Mouse (Mus musculus) G1E-ER4 (cell line): ENCODE results near the gene Gm14391. TPM values are rescaled to one million over a fixed set of nuclear protein-coding genes. Genes with fewer than 3 reads are reported as not detected.
"Not testable (repeated sequence)": the region's sequence is repeated elsewhere in the genome, so short reads cannot be mapped to it uniquely, and the experiment has no call there.

ENCODE experiments used
- GATA1 ChIP-seq: IDR thresholded peaks from one replicate; pipeline ENCODE4 v1.8.0; 2012; ENCODE audit warnings: low read length, inconsistent platforms
- polyA plus RNA-seq: library from polyadenylated mRNA; stranded (reverse); fragments of >175 nt; gene quantifications from 2 replicates; pipeline ENCODE4 v1.2.3, GENCODE M21; 2012

Gene Gm14391
- polyA plus RNA-seq: 1.2 and 1.4 TPM in 2 replicates

DNA sequence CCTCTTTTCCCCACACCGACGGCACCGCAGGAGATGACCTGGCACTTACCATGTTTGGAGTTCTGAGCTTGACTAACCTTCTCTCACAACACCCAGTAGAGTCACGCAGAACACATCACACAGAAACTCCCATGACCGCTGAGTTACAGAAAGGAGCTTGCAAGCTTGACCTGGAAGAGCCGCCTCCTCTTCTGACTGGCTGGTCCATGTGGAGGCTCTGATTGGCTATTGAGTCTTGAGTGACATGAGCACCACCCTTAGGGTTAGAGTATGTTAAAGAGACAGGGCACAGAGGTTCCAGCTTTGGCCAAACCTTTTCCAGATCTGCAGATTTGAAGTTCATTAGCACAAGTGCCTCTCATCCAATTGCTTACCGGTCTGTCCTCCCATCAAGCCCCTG is at the start of gene Gm14391:
Gene Gm14391 (minus strand): TSS at position 186 of the 400 bp plus-strand sequence.
- TF ChIP-seq GATA1: not testable (repeated sequence)

DNA sequence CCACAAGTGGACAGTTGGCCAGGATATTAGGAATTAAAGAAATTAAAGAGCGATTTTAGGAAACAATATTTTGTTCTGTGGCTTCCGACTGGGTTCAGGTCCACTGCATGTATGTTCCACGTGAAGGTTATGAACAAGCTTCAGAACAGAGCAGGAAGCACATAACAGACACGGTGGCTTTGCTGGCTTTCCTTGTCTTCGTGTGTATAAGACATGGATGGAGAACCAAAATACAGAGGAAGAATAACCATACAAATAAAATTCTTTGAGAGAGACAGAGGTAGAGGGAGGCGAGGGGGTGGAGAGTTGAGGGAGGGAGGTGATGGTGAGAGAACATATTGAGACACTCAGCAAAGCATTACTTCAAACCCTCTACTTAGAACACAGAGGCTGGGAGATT is 30.4 kb downstream of the Gm14391 start:
- TF ChIP-seq GATA1: no peak

DNA sequence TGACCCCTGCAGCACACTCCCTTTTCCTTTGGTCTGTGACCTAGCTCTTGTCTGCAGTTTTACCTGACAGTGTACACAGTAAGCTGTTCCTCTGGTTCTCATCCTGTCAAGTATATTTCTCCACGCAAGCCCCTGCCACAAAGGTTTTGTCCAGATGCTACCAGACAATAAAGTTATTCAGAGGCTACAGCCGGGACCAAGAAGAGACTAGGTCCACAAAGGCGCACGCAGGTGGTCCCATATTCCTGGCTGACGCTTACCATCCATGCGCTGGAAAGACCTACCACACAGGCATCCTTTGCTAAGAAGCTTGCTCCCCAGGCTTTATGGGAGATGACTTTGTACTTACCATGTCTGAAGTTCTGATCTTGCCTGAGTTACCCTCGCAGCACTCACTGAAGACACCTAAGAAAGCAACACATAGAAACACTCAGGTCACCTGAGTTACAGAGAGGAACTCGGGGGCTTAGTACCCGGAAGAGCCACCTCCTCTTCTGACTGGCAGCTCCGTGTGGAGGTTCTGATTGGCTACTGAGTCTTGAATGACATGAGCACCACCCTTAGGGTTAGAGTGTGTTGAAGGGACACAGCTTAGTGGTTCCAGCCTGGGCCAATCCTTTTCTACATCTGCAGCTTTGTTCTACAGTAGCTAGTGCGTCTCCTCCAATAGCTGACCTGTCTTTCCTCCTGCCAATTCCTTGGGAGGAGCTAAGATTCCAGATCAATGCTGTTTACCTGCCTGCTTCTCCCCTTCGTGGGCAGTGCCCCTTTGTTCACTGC is 31.1 kb downstream of the Gm14391 start, which contains the start of gene Gm14443:
Gene Gm14443 (minus strand): TSS at position 471 of the 780 bp plus-strand sequence.
- not testable (repeated sequence) for TF ChIP-seq GATA1

DNA sequence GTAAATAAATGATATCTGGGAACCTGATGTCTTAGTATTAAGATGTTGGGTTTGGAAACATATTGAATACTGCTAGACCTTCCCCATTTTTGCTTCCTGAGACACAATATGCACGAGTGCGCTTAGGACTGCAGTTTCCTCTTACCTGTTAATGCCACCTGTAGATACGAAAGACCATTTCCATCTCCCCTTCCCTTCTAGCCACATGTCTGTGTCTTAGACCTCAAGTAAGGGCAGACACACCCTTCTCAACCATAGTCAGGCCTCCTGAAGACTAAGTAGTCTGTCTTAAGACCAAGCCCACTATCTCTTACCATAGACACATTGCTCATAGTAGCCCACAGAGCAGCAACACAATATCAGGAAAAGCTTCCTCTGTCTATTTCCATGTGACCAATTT is 34.6 kb downstream of the Gm14391 start:
- TF ChIP-seq GATA1: no peak

DNA sequence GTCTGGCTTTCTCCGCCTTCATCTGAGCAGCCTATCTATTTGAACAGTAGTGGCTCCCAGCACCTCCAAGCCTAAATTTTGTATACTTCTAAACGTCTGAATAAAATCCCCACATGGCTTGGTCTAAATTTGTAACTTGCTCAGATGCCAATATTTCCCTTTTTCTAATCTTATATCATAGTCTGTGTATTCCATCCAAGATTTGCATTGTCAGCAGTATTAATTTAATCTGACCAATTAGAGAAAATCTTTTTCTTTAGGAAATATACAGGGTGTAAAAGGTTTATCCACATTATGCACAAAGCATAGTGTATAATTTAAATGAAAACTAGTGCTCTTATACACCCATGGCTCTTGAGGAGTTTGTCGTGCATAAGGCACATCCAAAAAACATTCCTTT is 48.1 kb downstream of the Gm14391 start:
- TF ChIP-seq GATA1: no peak

DNA sequence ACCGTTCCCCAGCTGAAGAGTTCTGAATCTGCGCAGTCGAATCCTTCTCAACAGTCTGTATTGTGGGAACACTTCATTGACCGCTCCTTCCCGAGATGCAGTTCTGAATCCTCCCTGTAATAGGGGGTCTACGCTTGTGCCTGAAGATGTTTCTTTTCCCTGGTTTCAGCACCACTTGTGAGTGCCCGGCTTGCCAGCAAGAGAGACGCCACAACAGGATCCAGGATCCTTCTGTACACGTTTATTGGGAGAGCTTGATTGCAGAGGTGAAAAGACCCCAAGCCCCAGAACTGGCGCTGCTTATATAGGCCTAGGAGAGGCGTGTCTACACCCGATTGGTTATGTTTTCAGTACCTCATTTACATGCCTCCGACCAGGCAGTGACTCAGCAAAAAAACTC is 50.0 kb downstream of the Gm14391 start:
- TF ChIP-seq GATA1: no peak

DNA sequence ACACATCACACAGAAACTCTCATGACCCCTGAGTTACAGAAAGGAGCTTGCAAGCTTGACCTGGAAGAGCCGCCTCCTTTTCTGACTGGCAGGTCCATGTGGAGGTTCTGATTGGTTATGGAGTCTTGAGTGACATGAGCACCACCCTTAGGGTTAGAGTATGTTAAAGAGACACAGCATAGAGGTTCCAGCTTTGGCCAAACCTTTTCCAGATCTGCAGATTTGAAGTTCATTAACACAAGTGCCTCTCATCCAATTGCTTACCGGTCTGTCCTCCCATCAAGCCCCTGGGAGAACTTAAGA is 64.8 kb downstream of the Gm14391 start, which contains the start of gene Gm14399:
Gene Gm14399 (minus strand): TSS at position 20 of the 303 bp plus-strand sequence.
- TF ChIP-seq GATA1: not testable (repeated sequence)

Other genes starting within 250 kb of the Gm14391 start
- gene Gm14444, start 196.7 kb downstream of the Gm14391 start, polyA plus RNA-seq: 0.11 TPM in 1 of 2 replicates, not detected in the other
- gene Gm14393, start 139.1 kb downstream of the Gm14391 start, polyA plus RNA-seq: not detected in 2 replicates
- gene Gm14399, start 64.9 kb downstream of the Gm14391 start, polyA plus RNA-seq: 0.16 and 0.17 TPM in 2 replicates
- gene Gm14443, start 31.0 kb downstream of the Gm14391 start, polyA plus RNA-seq: 0.03 and 0.06 TPM in 2 replicates
- gene Gm14440, start 68.2 kb upstream of the Gm14391 start, polyA plus RNA-seq: 0.08 and 0.15 TPM in 2 replicates
- gene Gm4631, start 131.3 kb upstream of the Gm14391 start, polyA plus RNA-seq: 0.24 and 0.46 TPM in 2 replicates
- gene Zfp968, start 165.5 kb upstream of the Gm14391 start, polyA plus RNA-seq: 0.33 TPM in 2 replicates
- gene Gm4724, start 228.9 kb upstream of the Gm14391 start, polyA plus RNA-seq: 0.08 TPM in 1 of 2 replicates, not detected in the other